Mouse (Mus musculus) bone marrow macrophage, adult 2 months (primary cell): ENCODE measurements at regions not wholly inside any gene's neighbourhood (a gene's known extent, or its start where the extent isn't known, plus 50 kb on each side); places are given as distances from the start of the nearest gene placed in this dataset.

Source experiments
- CTCF ChIP-seq: IDR thresholded peaks from 2 replicates; pipeline ENCODE4 v1.5.1; 2012; ENCODE audit warnings: low read depth, mild to moderate bottlenecking, low read length, moderate library complexity
- POLR2A ChIP-seq: IDR thresholded peaks from 2 replicates; pipeline ENCODE4 v1.6.1; 2012; ENCODE audit warnings: mild to moderate bottlenecking, low read depth, low read length, borderline replicate concordance

DNA sequence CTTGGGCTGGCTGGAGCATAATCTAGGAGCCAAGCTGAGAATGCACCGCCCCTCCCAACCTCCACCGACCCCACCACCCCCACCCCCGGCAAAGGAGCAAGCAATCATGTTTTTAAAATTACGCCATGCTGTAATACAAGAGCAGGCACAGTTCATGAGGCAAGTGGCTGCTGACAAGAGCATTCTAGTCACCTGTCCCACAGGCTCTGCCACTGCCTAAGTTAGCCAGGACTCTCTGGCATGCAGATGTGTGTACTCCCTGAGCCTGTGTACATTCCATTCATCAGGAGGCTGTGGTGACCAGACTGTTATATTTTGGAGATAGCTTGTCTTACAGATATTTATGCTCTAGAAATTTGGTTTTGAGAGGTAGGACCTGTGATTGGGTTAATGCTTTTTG is 520.8 kb upstream of the Pdzrn3 start:
- no peak for TF ChIP-seq CTCF
- no peak for TF ChIP-seq POLR2A
